Mouse (Mus musculus) liver, embryonic 14.5 days (tissue): ENCODE results near the gene Lztr1. TPM values are rescaled to one million over a fixed set of nuclear protein-coding genes. Genes with fewer than 3 reads are reported as not detected.

Experiments used
- ATAC-seq: fragments of 200-750 bp; cut with Nextera tagmentation; 2 replicates; pipeline ENCODE4 v1.8.0; 2017; ENCODE audit warnings: moderate number of reproducible peaks, mild to moderate bottlenecking, moderate library complexity; ENCODE audit not compliant: insufficient read depth
- DNase-seq, 3 experiments: peaks; one replicate each; pipeline ENCODE4 v3.0.0-alpha.2; 2012 to 2013; ENCODE audit warnings: low read depth in 3 of 3, low spot score in 3 of 3
- H3K27ac ChIP-seq: fragments of 300-500 bp; sonication (generic); 2 replicates; pipeline ENCODE4 v1.5.1; 2014; ENCODE audit warnings: moderate library complexity, mild to moderate bottlenecking, control low read depth, inconsistent platforms
- H3K27me3 ChIP-seq: fragments of 300-500 bp; sonication (generic); 2 replicates; pipeline ENCODE4 v1.6.1; 2014; ENCODE audit warnings: mild to moderate bottlenecking, low read length, moderate library complexity; ENCODE audit not compliant: control insufficient read depth, insufficient read depth
- H3K36me3 ChIP-seq: fragments of 300-500 bp; sonication (generic); replicated peaks from 2 replicates; pipeline ENCODE4 v1.6.1; 2014; ENCODE audit warnings: low read depth; ENCODE audit not compliant: control insufficient read depth, insufficient read depth
- H3K4me1 ChIP-seq, 2 experiments: fragments of 200-500 bp in 1 of 2; fragments of 300-500 bp in 1 of 2; sonication (generic) in 1 of 2; replicated peaks; 2 replicates each; pipeline ENCODE4 v1.6.1; 2012 to 2014; ENCODE audit warnings: antibody characterized with exemption in 1 of 2, inconsistent platforms in 1 of 2, low read length in 1 of 2; ENCODE audit not compliant: control insufficient read depth in 2 of 2, insufficient read depth in 2 of 2
- H3K4me2 ChIP-seq: fragments of 300-500 bp; sonication (generic); 2 replicates; pipeline ENCODE4 v1.6.1; 2014; ENCODE audit warnings: low read depth, mild to moderate bottlenecking, control low read depth, moderate library complexity
- H3K4me3 ChIP-seq, 2 experiments: fragments of 200-500 bp in 1 of 2; fragments of 300-500 bp in 1 of 2; sonication (generic) in 1 of 2; 2 replicates each; pipeline ENCODE4 v1.5.1; 2012 to 2014; ENCODE audit warnings: low read depth in 2 of 2, low read length in 2 of 2, mild to moderate bottlenecking in 2 of 2, control low read depth in 1 of 2, inconsistent platforms in 1 of 2, moderate library complexity in 1 of 2; ENCODE audit not compliant: insufficient read depth in 1 of 2
- H3K9ac ChIP-seq: fragments of 300-500 bp; sonication (generic); replicated peaks from 2 replicates; pipeline ENCODE4 v1.6.1; 2014; ENCODE audit warnings: mild to moderate bottlenecking, control low read depth, moderate library complexity
- H3K9me3 ChIP-seq: fragments of 300-500 bp; sonication (generic); 2 replicates; pipeline ENCODE4 v1.6.1; 2016; ENCODE audit warnings: low read length, mixed read lengths; ENCODE audit not compliant: control insufficient read depth
- CTCF ChIP-seq: IDR thresholded peaks from 2 replicates; pipeline ENCODE4 v1.5.1; 2016; ENCODE audit warnings: antibody characterized with exemption, low read depth, control low read depth
- EP300 ChIP-seq: IDR thresholded peaks from 2 replicates; pipeline ENCODE4 v1.6.1; 2016; ENCODE audit warnings: antibody characterized with exemption, low read depth
- WGBS: fragments of 180-500 bp; shearing (Covaris S2); extraction: QIAGEN DNeasy Blood & Tissue Kit; methylation state at CpG from one replicate; pipeline ENCODE4 v1.1.7; 2014; ENCODE audit not compliant: insufficient replicate concordance; 5-methylcytosine and 5-hydroxymethylcytosine counted together
- polyA plus RNA-seq, 2 experiments: library from polyadenylated mRNA; depleted of rRNA in 1 of 2; stranded (reverse) in 1 of 2; unstranded in 1 of 2; fragments of >200 nt; fragmentation: Nextera tagmentation in 1 of 2; extraction: Ambion mirVana in 1 of 2; gene quantifications; 2 replicates each; pipeline versions ENCODE4 v1.2.1 to v1.2.3; 2012 to 2014

The Lztr1 gene
- polyA plus RNA-seq, 2 experiments: 15.5 to 32.5 TPM

DNA sequence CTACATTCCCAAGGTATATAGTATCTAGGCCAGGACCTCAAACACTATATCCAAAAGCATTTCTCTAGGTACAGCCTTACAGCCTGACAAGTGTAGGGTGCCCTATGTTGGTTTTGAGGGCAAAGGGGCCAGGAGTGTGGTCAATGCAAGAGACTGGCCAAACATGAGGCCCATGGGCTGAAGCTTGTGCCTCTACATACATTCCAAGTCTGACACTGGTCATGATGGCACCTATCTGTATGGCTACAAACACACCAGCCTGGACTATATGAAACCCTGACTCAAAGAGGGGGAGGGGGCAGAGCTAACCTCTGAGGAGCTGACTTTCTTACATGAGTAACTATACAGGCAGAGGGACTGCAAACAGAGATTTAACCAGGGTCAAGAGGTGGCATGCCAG, 19.1 kb downstream of the Lztr1 start:
- no peak overlapping the region for H3K9ac ChIP-seq
- TF ChIP-seq EP300 (no peak), CTCF (no peak)
- no peaks in the 10 kb centered on the region for H3K9me3 ChIP-seq
- DNase-seq (no peak), ATAC-seq (no peak)
- H3K27me3 ChIP-seq: no peaks in the 10 kb centered on the region
- no peak overlapping the region for H3K27ac ChIP-seq
- H3K4me1 ChIP-seq: peaks cover 13 to 14% of the 10 kb centered on the region in 2 experiments
- peaks cover 22% of the 10 kb centered on the region for H3K36me3 ChIP-seq
- no peak overlapping the region for H3K4me3 ChIP-seq
- no peak overlapping the region for H3K4me2 ChIP-seq

DNA sequence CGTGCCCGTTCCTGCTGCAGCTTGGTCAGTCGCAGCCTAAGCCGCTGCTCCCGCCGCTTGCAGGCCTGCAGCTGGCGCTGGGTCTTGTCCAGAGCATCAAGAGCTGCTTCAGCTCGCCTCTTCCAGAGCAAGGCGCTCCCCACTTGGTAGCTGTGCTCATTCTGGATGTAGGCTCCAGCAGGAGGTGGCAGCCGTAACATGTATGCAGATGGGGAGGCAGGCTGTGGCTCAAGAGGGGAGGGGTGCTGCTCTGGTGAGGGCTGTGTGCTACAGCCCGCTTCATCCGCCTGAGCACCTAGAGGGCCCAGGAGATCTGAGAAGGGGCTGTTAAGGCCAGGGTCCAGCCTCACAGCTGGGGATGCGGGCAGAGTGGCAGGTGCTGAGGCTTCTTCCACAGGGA, 19.8 kb downstream of the Lztr1 start:
- ATAC-seq: no peak
- DNase-seq: no peak
- Histone ChIP-seq H3K4me1 (peaks cover 13 to 14% of the 10 kb centered on the region in 2 experiments), H3K9me3 (no peaks in the 10 kb centered on the region), H3K4me3 (no peak overlapping the region), H3K27ac (no peak overlapping the region), H3K9ac (no peak overlapping the region), H3K36me3 (peaks cover 22% of the 10 kb centered on the region), H3K27me3 (no peaks in the 10 kb centered on the region), H3K4me2 (no peak overlapping the region)
- 82% methylated on average over 13 of the region's 13 CpGs for WGBS
- TF ChIP-seq CTCF (no peak), EP300 (no peak)

DNA sequence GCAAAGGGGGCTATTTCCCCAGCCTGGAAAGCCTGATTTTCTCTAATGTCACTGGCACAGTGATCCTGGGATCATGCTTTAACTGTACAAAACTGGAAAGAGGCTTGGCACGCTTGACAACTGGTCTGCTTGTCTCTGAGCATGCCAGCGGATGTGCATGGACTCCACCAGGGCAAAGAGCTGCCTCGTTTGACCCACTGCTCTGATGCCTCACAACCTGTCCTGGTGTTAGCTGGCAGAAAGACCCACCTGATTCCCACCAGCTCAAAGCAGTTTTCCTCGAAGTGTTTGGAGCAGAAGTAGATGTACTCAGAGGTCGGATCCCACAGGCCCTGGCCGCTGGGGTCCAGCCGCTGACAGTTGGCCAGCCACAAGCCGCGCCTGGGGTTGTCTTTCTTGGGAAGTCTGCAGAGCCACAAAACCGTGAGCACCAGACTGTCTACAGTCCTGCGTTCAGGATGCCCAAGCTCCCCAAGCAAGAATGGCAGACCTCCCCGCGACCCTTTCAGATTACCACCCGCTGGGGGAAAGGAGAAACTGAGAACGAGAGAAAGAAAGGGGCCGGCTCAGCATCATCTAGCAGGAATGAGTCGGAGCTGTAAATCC, 21.6 kb downstream of the Lztr1 start:
- 9% methylated on average over 17 of the region's 17 CpGs for WGBS
- no peak for TF ChIP-seq CTCF
- TF ChIP-seq EP300: no peak
- Histone ChIP-seq H3K36me3 (peaks cover 22% of the 10 kb centered on the region), H3K4me3 (peak overlapping the region; percentile 80 to 86), H3K27me3 (no peaks in the 10 kb centered on the region), H3K27ac (peak overlapping the region; percentile 88), H3K4me1 (peaks cover 13 to 14% of the 10 kb centered on the region in 2 experiments), H3K9me3 (no peaks in the 10 kb centered on the region), H3K4me2 (peak overlapping the region; percentile 99), H3K9ac (peak overlapping the region; percentile 92)
- DNase-seq (no peak), ATAC-seq (no peak)

DNA sequence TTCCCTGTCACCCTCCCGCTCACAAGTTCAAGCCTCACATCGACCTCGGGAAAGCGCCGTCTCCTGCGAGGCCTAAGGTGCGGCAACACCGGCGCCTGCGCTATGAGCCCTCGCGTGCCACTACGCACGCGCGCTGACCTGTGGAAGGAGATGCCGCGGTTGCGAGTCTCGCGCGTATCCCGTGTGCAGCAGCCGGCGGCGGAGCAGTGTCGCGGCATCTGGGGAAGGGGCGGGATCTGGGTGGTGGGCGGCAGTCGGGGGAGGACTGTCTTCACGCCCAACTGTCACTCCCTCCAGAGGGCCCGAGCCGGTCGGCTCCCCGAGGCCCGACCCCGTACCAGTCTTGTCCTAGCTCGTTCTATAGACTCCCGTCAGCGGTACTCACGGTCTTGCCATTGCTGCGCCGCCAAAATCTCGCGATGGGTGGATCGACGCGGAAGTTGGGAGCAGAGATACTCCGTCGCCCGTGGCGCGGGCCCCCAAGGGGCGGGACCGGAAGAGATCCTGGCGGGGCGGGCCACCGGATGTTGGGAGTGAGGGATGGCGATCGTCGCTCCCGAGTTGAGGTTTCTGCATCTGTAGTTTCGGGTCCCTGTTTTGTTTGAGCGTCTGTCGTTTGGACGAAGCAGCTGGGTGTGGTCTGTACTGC, 22.3 kb downstream of the Lztr1 start, which contains the start of gene Thap7:
Gene Thap7, minus strand, starts transcription at position 497 of the 649 bp plus-strand sequence.
- WGBS: under 1% methylated on average over 67 of the region's 67 CpGs
- Histone ChIP-seq H3K27me3 (no peaks in the 10 kb centered on the region), H3K9me3 (no peaks in the 10 kb centered on the region), H3K9ac (peak within 1 kb of the TSS; percentile 92), H3K4me2 (peak within 1 kb of the TSS; percentile 99), H3K4me3 (peak within 1 kb of the TSS; percentile 80 to 86), H3K36me3 (peaks cover 22% of the 10 kb centered on the region), H3K4me1 (peaks cover 13 to 14% of the 10 kb centered on the region in 2 experiments), H3K27ac (peak within 1 kb of the TSS; percentile 88)
- peak; percentile 55 for TF ChIP-seq EP300
- TF ChIP-seq CTCF: no peak
- peak; percentile 95 for ATAC-seq
- peak; percentile 96 to 97 (median 96) for DNase-seq

DNA sequence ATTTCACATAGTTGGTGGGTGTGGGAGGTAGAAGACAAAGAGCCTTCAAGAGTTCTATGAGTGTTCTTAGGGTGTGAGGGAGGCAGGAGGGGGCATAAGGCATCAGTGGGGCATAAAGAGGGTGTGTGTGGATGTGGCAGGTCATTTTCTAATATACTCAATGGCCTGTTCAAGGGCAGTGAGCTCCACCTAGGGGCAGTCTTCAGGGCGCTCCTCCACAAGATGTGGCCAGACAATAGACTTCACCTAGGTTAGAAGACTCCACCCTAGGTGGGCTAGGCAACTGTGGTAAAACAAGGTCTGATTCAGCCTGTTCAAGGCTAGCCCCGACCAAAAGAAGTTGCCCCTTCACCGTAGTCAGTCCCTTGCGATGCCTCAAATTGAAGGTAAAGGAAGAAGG, 23.8 kb downstream of the Lztr1 start:
- no peak for DNase-seq
- ATAC-seq: no peak
- H3K36me3 ChIP-seq: peaks cover 12% of the 10 kb centered on the region
- H3K9ac ChIP-seq: no peak overlapping the region
- no peaks in the 10 kb centered on the region for H3K27me3 ChIP-seq
- H3K4me3 ChIP-seq: no peak overlapping the region
- no peak overlapping the region for H3K4me2 ChIP-seq
- H3K27ac ChIP-seq: no peak overlapping the region
- TF ChIP-seq CTCF (peak; percentile 60), EP300 (no peak)
- H3K4me1 ChIP-seq: peaks cover 13 to 14% of the 10 kb centered on the region in 2 experiments
- H3K9me3 ChIP-seq: no peaks in the 10 kb centered on the region
- 54% methylated on average over 4 of the region's 4 CpGs for WGBS
